Mouse (Mus musculus): ENCODE measurements around the gene Dnaja3.

DNA sequence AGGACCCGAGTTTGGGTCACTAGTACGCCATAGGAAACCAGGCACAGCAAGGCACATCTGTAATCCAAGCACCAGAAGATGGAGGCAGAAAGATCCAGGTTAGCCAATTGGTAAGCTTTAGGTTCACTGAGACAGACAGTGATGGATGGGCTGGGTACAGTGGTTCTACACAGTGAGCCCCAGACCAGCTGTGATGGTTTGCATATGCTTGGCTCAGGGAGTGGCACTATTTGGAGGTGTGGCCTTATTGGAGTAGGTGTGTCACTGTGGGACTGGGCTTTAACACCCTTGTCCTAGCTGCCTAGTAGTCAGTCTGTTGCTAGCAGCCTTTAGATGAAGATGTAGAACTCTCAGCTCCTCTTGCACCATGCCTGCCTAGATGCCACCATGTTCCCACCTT is 24.0 kb downstream of the Dnaja3 start:
- TF ChIP-seq POLR2AphosphoS5 (IDR thresholded peaks at IDR 0.05; ENCODE audit: insufficient replicate concordance, low read depth, low read length): no peak
- no peak for TF ChIP-seq TAL1 (conservative IDR thresholded peaks at IDR 0.05; ENCODE audit: low read depth, low read length)
- TF ChIP-seq GATA1 (IDR thresholded peaks at IDR 0.05; ENCODE audit: borderline replicate concordance, low read length): no peak
- no peak for TF ChIP-seq CTCF (IDR thresholded peaks at IDR 0.05; ENCODE audit: low read depth, low read length)

Data from G1E (cell line).